Comparison of ENCODE assay signal across 8 mouse cellular contexts in genomic region chr2:25429435-25430180, GRCm38 (mm10). TPM values are rescaled to one million over a fixed set of nuclear protein-coding genes. Genes with fewer than 3 reads are reported as not detected.
DNase-seq lines count a peak whose midpoint lies in the region; ATAC-seq and TF ChIP-seq lines count a peak whose summit lies in the region.

No protein-coding gene starts in this region.

- peaks cover 11% of the 10 kb centered on the region for H3K27me3 ChIP-seq in liver, embryonic 16.5 days (ENCODE audit: control insufficient read depth, insufficient read depth, low read depth, low read length)

- 60% methylated on average over 5 of the region's 5 CpGs for WGBS in liver, embryonic 16.5 days (ENCODE audit: insufficient replicate concordance)

- intact Hi-C loops in left cerebral cortex, adult 2 months (cut with DNase I) = loop anchor here (2.0 to 5.0 kb wide), 4 partner anchors 21 to 71 kb away; partner anchors contain the start of genes C8g, Fbxw5 and Paxx
- intact Hi-C loops in left cerebral cortex, postnatal 10 days (cut with DNase I) = loop anchor here (5.0 kb wide), 1 partner anchor 123 kb away; no protein-coding TSS in a partner anchor

- H3K4me3 ChIP-seq in left cerebral cortex, adult 2 months = peak overlapping the region; percentile 97
- H3K4me3 ChIP-seq in cortical plate, adult 2 months (ENCODE audit: insufficient read depth, low read length) = peak overlapping the region; percentile 84
- H3K4me3 ChIP-seq in liver, embryonic 16.5 days (ENCODE audit: low read depth, low read length) = peak overlapping the region; percentile 65; the same call in 1 of the 2 replicates

- DNase-seq in left cerebral cortex, adult 2 months (ENCODE audit: extremely low spot score in 1 of 2, low spot score in 2 of 2) = no peak
- DNase-seq in left cerebral cortex, postnatal 10 days (ENCODE audit: extremely low spot score in 1 of 2, low spot score in 2 of 2) = no peak
- DNase-seq in induced T-regulatory cell, adult 2 months (ENCODE audit: low read depth) = peak; percentile 40
- DNase-seq in yolk sac, embryonic 10.5 days (ENCODE audit: low spot score) = no peak
- DNase-seq in B cell, adult 2 months = no peak
- DNase-seq in T-cell, adult 2 months (ENCODE audit: low spot score) = no peak

- H3K9me3 ChIP-seq in liver, embryonic 16.5 days (replicated peaks; ENCODE audit: control insufficient read depth, low read length) = no peaks in the 10 kb centered on the region

- TF ChIP-seq POLR2A in cortical plate, adult 2 months (IDR thresholded peaks at IDR 0.05; ENCODE audit: extremely low read depth, insufficient read depth, low read length) = no peak

- H3K27ac ChIP-seq in left cerebral cortex, adult 2 months = peak overlapping the region; percentile 96
- peak overlapping the region; percentile 73 for H3K27ac ChIP-seq in cortical plate, adult 2 months (ENCODE audit: insufficient read depth, low read length)
- no peak overlapping the region for H3K27ac ChIP-seq in liver, embryonic 16.5 days (ENCODE audit: low read length)

- H3K4me1 ChIP-seq in cortical plate, adult 2 months (ENCODE audit: control insufficient read depth, insufficient read depth, low read length) = peaks cover 5% of the 10 kb centered on the region
- H3K4me1 ChIP-seq in liver, embryonic 16.5 days (ENCODE audit: control insufficient read depth, low read depth, low read length) = peaks cover 6% of the 10 kb centered on the region

- ATAC-seq in liver, embryonic 16.5 days (ENCODE audit: low read depth) = no peak

- H3K4me2 ChIP-seq in liver, embryonic 16.5 days (ENCODE audit: low read depth, low read length) = peak overlapping the region; percentile 94

- no peak overlapping the region for H3K9ac ChIP-seq in liver, embryonic 16.5 days (ENCODE audit: low read depth, low read length)

- no peaks in the 10 kb centered on the region for H3K36me3 ChIP-seq in liver, embryonic 16.5 days (ENCODE audit: control insufficient read depth, insufficient read depth)

- no peak for TF ChIP-seq CTCF in left cerebral cortex, adult 2 months (IDR thresholded peaks at IDR 0.05)
- no peak for TF ChIP-seq CTCF in cortical plate, adult 2 months (IDR thresholded peaks at IDR 0.05; ENCODE audit: extremely low read depth, insufficient read depth, low read length)

RNA-seq across cellular contexts. Expression of gene Abca2, which starts 1.1 kb away (rescaled TPM):
- 100 to 1,000 TPM; 160 to 168 TPM for total RNA-seq in left cerebral cortex, adult 2 months (2021)
- 100 to 1,000 TPM; 113 to 121 TPM for total RNA-seq in left cerebral cortex, postnatal 10 days (2021)
- 105 and 109 TPM in 2 replicates for polyA plus RNA-seq in cortical plate, adult 2 months (2012; rRNA removed)
- polyA plus RNA-seq in liver, embryonic 16.5 days (2015; fragmentation: Nextera tagmentation; extraction: Ambion mirVana) = 1.3 and 1.8 TPM in 2 replicates

RNA-seq across cellular contexts. Expression of gene Fut7, which starts 6.5 kb away (rescaled TPM):
- total RNA-seq in left cerebral cortex, adult 2 months (2021) = under 1 TPM in 1 of 2 experiments, not detected in 1; 0.43 TPM
- total RNA-seq in left cerebral cortex, postnatal 10 days (2021) = under 1 TPM; 0.22 to 0.41 TPM
- 0.38 and 0.48 TPM in 2 replicates for polyA plus RNA-seq in cortical plate, adult 2 months (2012; rRNA removed)
- 0.96 and 1.2 TPM in 2 replicates for polyA plus RNA-seq in liver, embryonic 16.5 days (2015; fragmentation: Nextera tagmentation; extraction: Ambion mirVana)

RNA-seq across cellular contexts. Expression of gene Clic3, which starts 27.0 kb away (rescaled TPM):
- not detected for total RNA-seq in left cerebral cortex, adult 2 months (2021)
- total RNA-seq in left cerebral cortex, postnatal 10 days (2021) = under 1 TPM in 1 of 2 experiments, not detected in 1; 0.87 TPM
- polyA plus RNA-seq in cortical plate, adult 2 months (2012; rRNA removed) = 0.72 and 0.79 TPM in 2 replicates
- 0.54 and 0.63 TPM in 2 replicates for polyA plus RNA-seq in liver, embryonic 16.5 days (2015; fragmentation: Nextera tagmentation; extraction: Ambion mirVana)

RNA-seq across cellular contexts. Expression of gene Npdc1, which starts 30.5 kb away (rescaled TPM):
- 100 to 1,000 TPM; 337 to 366 TPM for total RNA-seq in left cerebral cortex, adult 2 months (2021)
- total RNA-seq in left cerebral cortex, postnatal 10 days (2021) = 100 to 1,000 TPM; 401 to 408 TPM
- polyA plus RNA-seq in cortical plate, adult 2 months (2012; rRNA removed) = 435 and 468 TPM in 2 replicates
- polyA plus RNA-seq in liver, embryonic 16.5 days (2015; fragmentation: Nextera tagmentation; extraction: Ambion mirVana) = 4.7 and 4.8 TPM in 2 replicates

RNA-seq across cellular contexts. Expression of gene Paxx, which starts 31.3 kb away (rescaled TPM):
- total RNA-seq in left cerebral cortex, adult 2 months (2021) = 10 to 100 TPM; 65.9 to 75.3 TPM
- 10 to 100 TPM; 72.0 to 79.5 TPM for total RNA-seq in left cerebral cortex, postnatal 10 days (2021)
- 137 TPM in 2 replicates for polyA plus RNA-seq in cortical plate, adult 2 months (2012; rRNA removed)
- polyA plus RNA-seq in liver, embryonic 16.5 days (2015; fragmentation: Nextera tagmentation; extraction: Ambion mirVana) = 10.1 TPM in 2 replicates
